Mouse (Mus musculus) gonadal fat pad, adult 2 months (tissue): Measurements from ENCODE around the gene Ccdc155. TPM values are rescaled to one million over a fixed set of nuclear protein-coding genes. Genes with fewer than 3 reads are reported as not detected.
"Not testable (repeated sequence)": the region's sequence is repeated elsewhere in the genome, so short reads cannot be mapped to it uniquely, and the experiment has no call there.

Experiments
- DNase-seq: peaks from one replicate; pipeline ENCODE4 v3.0.0-alpha.2; 2012; ENCODE audit warnings: low read depth
- polyA plus RNA-seq: library from polyadenylated mRNA; depleted of rRNA; stranded (reverse); fragments of >200 nt; gene quantifications from 2 replicates; pipeline ENCODE4 v1.2.3, GENCODE M21; 2012

Gene Ccdc155
- polyA plus RNA-seq, 1 experiment: 0.41 TPM

GRCm38 (mm10) chr7:45163735-45164490 is 40.8 kb downstream of the Ccdc155 start, which contains the start of gene Slc17a7:
TSS of gene Slc17a7 (plus strand) at chr7:45163949.
- no peak for DNase-seq

DNA sequence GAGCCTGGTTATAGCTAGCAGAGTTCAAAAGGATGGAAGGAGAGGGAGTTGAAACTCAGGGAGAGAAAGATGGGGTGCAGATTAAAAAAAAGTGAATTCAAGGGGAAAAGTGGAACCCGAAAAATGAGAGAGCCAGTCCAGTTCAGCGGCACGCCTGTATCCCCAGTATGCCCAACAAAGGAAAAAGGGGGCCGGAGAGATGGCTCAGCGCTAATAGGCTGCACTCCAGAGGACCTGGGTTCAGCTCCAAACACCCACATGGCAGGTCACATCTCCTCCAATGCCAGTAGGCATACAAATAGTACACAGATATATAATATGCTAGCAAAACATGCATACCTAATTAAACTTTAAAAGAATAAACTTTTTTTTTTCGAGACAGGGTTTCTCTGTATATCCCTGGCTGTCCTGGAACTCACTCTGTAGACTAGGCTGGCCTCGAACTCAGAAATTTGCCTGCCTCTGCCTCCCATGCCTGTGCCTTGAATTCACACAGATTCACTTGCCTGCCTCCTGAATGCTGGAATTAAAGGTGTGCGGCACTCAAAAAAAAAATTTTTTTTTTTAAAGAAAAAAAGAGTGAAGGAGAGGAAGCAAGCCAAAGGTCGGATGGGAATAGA is 41.6 kb downstream of the Ccdc155 start:
- no peak for DNase-seq

- no peak for DNase-seq
These were observed 42.1 kb downstream of the Ccdc155 start for GRCm38 (mm10) chr7:45162551-45162950.

GRCm38 (mm10) chr7:45161612-45162473 is 42.8 kb downstream of the Ccdc155 start:
- no peak for DNase-seq

DNA sequence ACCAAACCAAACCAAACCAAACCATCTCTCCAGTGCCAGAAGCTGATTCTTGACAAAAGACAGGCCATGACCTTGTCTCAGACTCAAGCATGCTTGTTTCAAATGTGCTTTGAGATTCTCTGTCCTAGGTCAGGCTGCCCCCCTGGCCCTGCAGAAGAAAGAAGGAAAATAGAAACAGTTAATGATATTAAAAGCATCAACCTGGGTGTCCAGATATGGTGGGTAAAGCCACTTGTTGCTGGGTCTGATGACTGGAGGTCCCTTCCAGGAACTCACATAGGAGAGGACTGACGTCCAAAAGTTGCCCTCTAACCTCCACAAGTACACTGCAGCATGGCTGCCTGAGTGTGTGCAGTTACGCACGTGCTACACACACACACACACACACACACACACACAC is 43.8 kb downstream of the Ccdc155 start:
- DNase-seq: no peak

DNA sequence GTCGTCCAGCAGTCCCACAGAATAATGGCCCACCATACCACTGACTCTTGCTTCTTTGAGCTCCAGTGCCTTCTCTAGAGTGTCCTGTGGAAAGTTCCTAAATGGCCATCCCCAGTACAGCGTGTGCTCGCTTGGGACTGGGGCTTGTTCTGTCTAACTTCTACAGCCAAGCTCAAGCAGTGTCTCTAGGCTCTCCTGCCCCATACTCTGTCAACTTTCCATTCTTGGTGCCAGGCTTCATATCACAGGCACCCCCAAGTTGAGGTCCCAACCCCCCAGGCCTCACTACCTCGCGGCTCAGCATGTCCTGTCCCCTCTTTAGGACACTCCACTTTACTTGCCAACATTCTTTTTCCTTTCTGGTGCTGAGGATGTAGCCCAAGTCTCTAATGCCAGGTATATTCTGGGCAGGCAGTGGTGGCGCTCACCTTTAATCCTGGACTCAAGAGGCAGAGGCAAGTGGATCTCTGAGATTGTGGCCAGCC is 44.3 kb downstream of the Ccdc155 start:
- no peak for DNase-seq

- no peak for DNase-seq
These were observed 45.7 kb downstream of the Ccdc155 start for GRCm38 (mm10) chr7:45158991-45159390.

DNA sequence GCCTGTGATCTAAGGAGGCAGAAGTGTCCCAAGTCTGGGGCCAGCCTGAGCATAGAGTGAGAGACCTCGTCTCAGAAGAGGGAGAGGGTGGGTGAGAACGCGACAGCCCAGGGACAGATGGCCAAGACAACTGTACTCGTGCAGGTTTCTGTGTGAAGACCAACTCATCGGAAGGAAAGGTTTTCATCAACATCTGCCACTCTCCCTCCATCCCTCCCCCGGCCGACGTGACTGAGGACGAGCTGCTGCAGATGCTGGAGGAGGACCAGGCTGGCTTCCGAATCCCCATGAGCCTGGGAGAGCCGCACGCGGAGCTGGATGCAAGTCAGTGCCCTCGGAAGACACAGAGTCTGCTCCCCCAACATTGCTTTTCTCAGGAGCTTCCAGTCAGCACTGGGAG is 47.2 kb downstream of the Ccdc155 start:
- DNase-seq: no peak

DNA sequence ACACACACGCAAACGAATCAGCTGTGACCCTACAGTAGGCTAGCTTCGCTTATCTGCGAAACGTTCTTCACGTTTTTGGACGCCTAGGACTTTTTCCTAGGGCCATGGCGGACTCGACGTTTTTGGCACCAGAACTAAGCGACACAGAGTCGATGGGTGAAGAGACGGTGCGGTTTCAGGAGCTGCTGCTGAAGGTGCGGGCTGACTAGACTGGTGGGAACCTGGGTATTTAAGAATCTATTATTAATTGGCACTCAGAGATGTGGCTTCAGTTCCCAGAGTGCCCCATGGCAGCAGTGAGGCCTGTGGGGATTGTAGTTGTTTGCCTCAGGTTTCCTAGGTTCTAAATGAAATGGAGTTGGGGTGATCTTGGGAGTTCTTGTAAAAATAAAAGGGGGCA is 48.5 kb downstream of the Ccdc155 start:
- no peak for DNase-seq

GRCm38 (mm10) chr7:45155590-45155989 is 49.1 kb downstream of the Ccdc155 start:
- DNase-seq: no peak

DNA sequence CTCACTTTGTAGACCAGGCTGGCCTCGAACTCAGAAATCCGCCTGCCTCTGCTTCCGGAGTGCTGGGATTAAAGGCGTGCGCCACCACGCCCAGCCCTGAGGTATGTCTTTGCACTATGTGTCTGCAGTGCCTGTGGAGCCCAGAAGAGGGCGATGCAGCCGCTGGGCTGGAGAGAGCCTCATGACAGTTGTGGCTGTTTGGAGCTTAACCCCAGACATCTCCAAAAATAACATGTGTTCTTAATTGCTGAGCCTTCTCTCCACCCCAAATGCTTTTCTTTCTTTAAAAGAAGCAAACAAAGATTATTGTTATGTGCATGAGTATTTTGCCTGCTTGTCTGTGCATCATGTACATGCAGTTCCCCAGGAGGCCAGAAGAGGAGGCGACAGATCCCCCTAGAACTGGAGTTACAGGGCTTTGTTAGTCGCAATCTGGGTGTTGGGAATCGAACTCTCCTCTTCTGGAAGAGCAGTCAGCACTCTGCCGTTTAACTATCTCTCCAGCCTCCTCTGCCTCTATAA is 49.6 kb downstream of the Ccdc155 start:
- DNase-seq: no peak

GRCm38 (mm10) chr7:45154096-45154992 is 50.3 kb downstream of the Ccdc155 start, which contains the start of the genes Pih1d1 and Aldh16a1:
TSS of gene Pih1d1 (plus strand) at chr7:45154303.
TSS of gene Aldh16a1 (minus strand) at chr7:45154584.
- DNase-seq: no peak

DNA sequence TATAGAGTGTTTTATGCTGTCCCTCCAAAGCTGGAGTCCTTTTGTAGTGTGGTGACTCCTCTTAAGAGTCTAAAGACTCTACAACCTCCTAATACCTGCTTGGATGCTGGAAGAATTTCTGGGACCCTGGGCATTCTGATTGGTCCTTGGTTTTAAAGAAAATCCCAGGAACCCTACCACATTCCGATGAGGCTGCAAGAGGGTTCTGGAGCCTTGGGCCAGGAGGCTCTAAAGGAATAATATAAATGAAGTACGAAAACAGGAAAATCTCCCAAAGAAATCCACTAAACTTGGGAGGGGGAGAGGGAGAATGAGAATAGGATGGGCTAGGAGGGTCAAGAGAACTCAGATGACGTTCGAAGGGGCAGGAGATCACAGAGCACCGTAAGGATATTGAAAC is 51.1 kb downstream of the Ccdc155 start:
- DNase-seq: no peak

GRCm38 (mm10) chr7:45153052-45153451 is 51.6 kb downstream of the Ccdc155 start:
- DNase-seq: not testable (repeated sequence)

DNA sequence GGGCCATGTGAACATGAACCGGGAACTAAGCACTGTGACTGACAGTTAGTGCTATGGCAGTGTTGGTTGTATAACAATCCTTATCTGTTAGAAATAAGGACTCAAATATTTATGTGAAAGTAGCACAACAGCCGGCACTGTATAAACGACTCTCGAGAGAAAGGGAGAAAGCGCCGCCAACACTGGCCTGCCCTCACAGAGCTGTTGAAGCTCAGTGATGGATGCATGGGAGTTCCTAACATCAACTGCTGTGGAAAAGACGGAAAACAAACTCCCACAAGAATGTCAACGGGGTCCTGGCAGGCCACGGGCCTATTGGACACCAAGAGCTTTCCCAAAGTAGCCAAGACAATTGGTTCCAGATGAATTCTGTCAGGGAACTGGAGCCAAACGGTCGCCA is 53.4 kb downstream of the Ccdc155 start:
- DNase-seq: no peak

GRCm38 (mm10) chr7:45150321-45150720 is 54.4 kb downstream of the Ccdc155 start:
- no peak for DNase-seq

DNA sequence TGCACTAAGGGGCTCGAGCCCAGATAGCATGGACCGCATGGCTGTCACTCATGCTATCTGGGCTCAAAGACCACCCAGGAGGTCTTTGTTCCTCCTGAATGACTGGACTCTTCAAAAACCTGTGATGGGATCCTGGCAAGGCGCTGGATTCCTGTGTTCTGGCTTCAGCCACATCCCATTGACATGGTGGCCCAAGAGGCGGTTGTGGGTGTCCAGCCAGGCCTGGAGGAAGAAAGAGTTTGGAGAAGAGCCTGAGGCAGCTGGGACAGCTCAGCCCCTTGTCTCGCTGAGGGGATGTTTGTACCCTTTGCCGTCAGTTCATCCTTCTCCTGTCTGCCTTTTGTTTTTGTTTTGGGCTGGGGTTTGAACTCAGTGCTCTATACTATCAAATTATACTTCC is 55.1 kb downstream of the Ccdc155 start:
- DNase-seq: no peak

DNA sequence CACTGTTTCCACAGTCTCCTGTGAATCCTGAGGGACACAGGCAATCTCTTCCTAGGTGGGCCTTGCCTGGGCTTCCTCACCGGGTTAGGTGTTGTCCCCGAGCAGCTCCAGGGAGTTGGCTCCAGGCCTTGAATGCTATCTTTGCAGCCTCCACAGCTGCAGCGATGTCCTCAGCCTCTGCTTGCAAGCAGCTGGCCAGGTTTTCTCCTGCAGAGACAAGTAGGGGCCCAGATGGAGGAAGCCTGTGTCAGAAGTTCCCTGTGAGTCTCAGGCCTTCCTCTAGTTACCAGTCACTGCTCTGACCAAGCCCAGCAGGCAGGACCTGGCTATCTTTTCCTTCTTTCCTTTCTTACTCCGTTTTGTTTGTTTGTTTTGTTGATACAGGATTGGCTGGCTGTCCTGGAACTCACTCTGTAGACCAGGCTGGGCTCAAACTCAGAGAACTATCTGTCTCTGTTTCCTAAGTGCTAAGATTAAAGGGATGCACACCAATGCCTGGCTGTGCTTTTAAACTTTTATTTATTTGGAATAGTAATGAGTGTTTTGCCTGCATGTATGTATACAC is 56.1 kb downstream of the Ccdc155 start:
- no peak for DNase-seq

- no peak for DNase-seq
These were observed 56.8 kb downstream of the Ccdc155 start for GRCm38 (mm10) chr7:45147899-45148298.

GRCm38 (mm10) chr7:45147267-45147666 is 57.4 kb downstream of the Ccdc155 start:
- no peak for DNase-seq

- no peak for DNase-seq
These were observed 59.2 kb downstream of the Ccdc155 start for GRCm38 (mm10) chr7:45145460-45145859.
